Mouse (Mus musculus) hindbrain, embryonic 13.5 days (tissue): ENCODE results near the gene Rbak. TPM values are rescaled to one million over a fixed set of nuclear protein-coding genes. Genes with fewer than 3 reads are reported as not detected.
"Not testable (repeated sequence)": the region's sequence is repeated elsewhere in the genome, so short reads cannot be mapped to it uniquely, and the experiment has no call there.

ENCODE experiments used
- ATAC-seq: fragments of 200-750 bp; cut with Nextera tagmentation; 2 replicates; pipeline ENCODE4 v1.8.0; 2017; ENCODE audit warnings: moderate TSS enrichment; ENCODE audit not compliant: low FRiP score
- H3K27ac ChIP-seq: fragments of 300-500 bp; sonication (generic); 2 replicates; pipeline ENCODE4 v1.5.1; 2015; ENCODE audit warnings: inconsistent platforms, mild to moderate bottlenecking, moderate library complexity
- H3K27me3 ChIP-seq: fragments of 300-500 bp; sonication (generic); 2 replicates; pipeline ENCODE4 v1.6.1; 2015; ENCODE audit warnings: mild to moderate bottlenecking, inconsistent platforms
- H3K36me3 ChIP-seq: fragments of 300-500 bp; sonication (generic); 2 replicates; pipeline ENCODE4 v1.6.1; 2015; ENCODE audit warnings: mild to moderate bottlenecking, inconsistent platforms
- H3K4me1 ChIP-seq: fragments of 300-500 bp; sonication (generic); replicated peaks from 2 replicates; pipeline ENCODE4 v1.6.1; 2015; ENCODE audit warnings: inconsistent platforms
- H3K4me2 ChIP-seq: fragments of 300-500 bp; sonication (generic); 2 replicates; pipeline ENCODE4 v1.6.1; 2015; ENCODE audit warnings: inconsistent platforms, mild to moderate bottlenecking, moderate library complexity
- H3K4me3 ChIP-seq: fragments of 300-500 bp; sonication (generic); 2 replicates; pipeline ENCODE4 v1.5.1; 2015; ENCODE audit warnings: mild to moderate bottlenecking, inconsistent platforms
- H3K9ac ChIP-seq: fragments of 300-500 bp; sonication (generic); 2 replicates; pipeline ENCODE4 v1.6.1; 2015; ENCODE audit warnings: mild to moderate bottlenecking, inconsistent platforms
- H3K9me3 ChIP-seq: fragments of 300-500 bp; sonication (generic); 2 replicates; pipeline ENCODE4 v1.6.1; 2016; ENCODE audit warnings: inconsistent platforms
- WGBS: fragments of 180-500 bp; shearing (Covaris S2); methylation state at CpG from one replicate; pipeline ENCODE4 v1.1.7; 2015; 5-methylcytosine and 5-hydroxymethylcytosine counted together
- polyA plus RNA-seq: library from polyadenylated mRNA; unstranded; fragments of >200 nt; fragmentation: Nextera tagmentation; extraction: Ambion mirVana; gene quantifications from 2 replicates; pipeline ENCODE4 v1.2.1, GENCODE M21; 2015

Rbak gene
- polyA plus RNA-seq: 12.7 and 14.6 TPM in 2 replicates

GRCm38 (mm10) chr5:143180255-143181076 lies at the start of gene Rbak, which contains the start of gene Spdye4b:
TSS of gene Rbak (minus strand) at chr5:143180775.
TSS of gene Spdye4b (plus strand) at chr5:143181017.
- H3K4me2 ChIP-seq: peak within 1 kb of the TSS; percentile 86
- peaks cover 16% of the 10 kb centered on the region for H3K4me1 ChIP-seq
- peaks cover 5% of the 10 kb centered on the region; the same call in 1 of the 2 replicates for H3K9me3 ChIP-seq
- peak; percentile 98 for ATAC-seq
- H3K36me3 ChIP-seq: peaks cover 30% of the 10 kb centered on the region
- peak within 1 kb of the TSS; percentile 90 for H3K4me3 ChIP-seq
- peak within 1 kb of the TSS; percentile 93 for H3K27ac ChIP-seq
- H3K9ac ChIP-seq: peak within 1 kb of the TSS; percentile 97
- no peaks in the 10 kb centered on the region; the same call in 1 of the 2 replicates for H3K27me3 ChIP-seq
- WGBS: under 1% methylated on average over 58 of the region's 58 CpGs

DNA sequence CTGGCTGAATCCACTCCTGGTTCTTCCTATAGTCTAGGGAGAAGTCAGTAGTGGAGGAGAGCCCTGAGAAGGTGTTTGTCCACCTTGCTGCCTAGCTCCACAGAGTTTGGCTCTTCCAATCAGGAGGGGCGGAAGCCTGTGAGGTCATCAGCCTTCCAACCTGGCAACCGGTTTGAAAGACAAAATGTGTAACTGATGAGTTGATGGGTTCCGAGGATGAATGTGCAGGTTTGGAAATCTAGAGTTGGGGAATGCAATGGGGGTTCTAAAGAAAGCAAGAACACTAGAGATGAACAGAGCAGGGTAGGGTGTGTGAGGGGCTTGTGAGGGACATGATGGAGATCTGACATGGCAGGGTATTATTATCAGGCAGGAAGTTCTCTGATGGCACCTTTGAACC lies 46.2 kb upstream of the Rbak start, which contains the start of gene Spdye4a:
Gene Spdye4a, minus strand, starts transcription at position 101 of the 400 bp plus-strand sequence.
- ATAC-seq: no peak
- Histone ChIP-seq H3K4me1 (no peaks in the 10 kb centered on the region), H3K4me3 (no peak within 1 kb of the TSS), H3K4me2 (no peak within 1 kb of the TSS), H3K27me3 (no peaks in the 10 kb centered on the region), H3K36me3 (no peaks in the 10 kb centered on the region), H3K9ac (no peak within 1 kb of the TSS), H3K27ac (no peak within 1 kb of the TSS), H3K9me3 (peaks cover 11% of the 10 kb centered on the region)
- WGBS: 89% methylated on average over 3 of the region's 3 CpGs

- no peak for ATAC-seq
- no peaks in the 10 kb centered on the region for H3K4me1 ChIP-seq
- WGBS: 90% methylated on average over 1 of the region's 1 CpGs
- no peak overlapping the region for H3K4me3 ChIP-seq
- H3K27ac ChIP-seq: no peak overlapping the region
- no peaks in the 10 kb centered on the region for H3K36me3 ChIP-seq
- no peaks in the 10 kb centered on the region for H3K27me3 ChIP-seq
- no peak overlapping the region for H3K9ac ChIP-seq
- no peak overlapping the region for H3K4me2 ChIP-seq
- no peaks in the 10 kb centered on the region for H3K9me3 ChIP-seq
These were observed 41.7 kb upstream of the Rbak start for GRCm38 (mm10) chr5:143222287-143222686.

DNA sequence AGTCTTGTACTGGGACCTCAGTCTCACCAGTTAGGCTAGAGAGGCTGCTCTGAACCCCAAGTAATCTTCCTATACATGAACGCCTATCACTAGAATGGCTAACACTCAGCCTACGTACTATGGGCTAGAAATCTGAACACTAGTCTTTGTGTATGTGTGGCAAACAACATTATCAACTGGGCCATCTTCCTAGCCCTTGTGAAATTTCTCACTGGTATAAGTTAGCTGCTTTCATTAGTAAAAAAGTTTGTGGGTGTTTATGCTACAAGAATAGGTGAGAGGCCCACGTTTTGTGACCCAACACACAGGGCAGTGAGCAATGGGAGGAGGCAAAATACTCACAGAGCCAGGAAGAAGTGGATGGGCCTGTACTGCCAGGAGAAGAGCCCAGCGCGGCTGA lies 40.4 kb upstream of the Rbak start:
- H3K4me2 ChIP-seq: no peak overlapping the region
- WGBS: 88% methylated on average over 5 of the region's 5 CpGs
- ATAC-seq: no peak
- no peaks in the 10 kb centered on the region for H3K9me3 ChIP-seq
- no peak overlapping the region for H3K4me3 ChIP-seq
- H3K36me3 ChIP-seq: no peaks in the 10 kb centered on the region
- no peak overlapping the region for H3K27ac ChIP-seq
- no peaks in the 10 kb centered on the region for H3K27me3 ChIP-seq
- no peaks in the 10 kb centered on the region for H3K4me1 ChIP-seq
- no peak overlapping the region for H3K9ac ChIP-seq

- H3K9ac ChIP-seq: no peak overlapping the region
- H3K27me3 ChIP-seq: no peaks in the 10 kb centered on the region
- no peak overlapping the region for H3K4me2 ChIP-seq
- no peaks in the 10 kb centered on the region for H3K36me3 ChIP-seq
- WGBS: 91% methylated on average over 2 of the region's 2 CpGs
- peaks cover 1% of the 10 kb centered on the region for H3K9me3 ChIP-seq
- H3K4me3 ChIP-seq: no peak overlapping the region
- ATAC-seq: no peak
- H3K4me1 ChIP-seq: no peaks in the 10 kb centered on the region
- H3K27ac ChIP-seq: no peak overlapping the region
These were observed 33.3 kb upstream of the Rbak start for GRCm38 (mm10) chr5:143213832-143214231.

- WGBS: 71% methylated on average over 3 of the region's 3 CpGs
- Histone ChIP-seq H3K4me2 (no peak overlapping the region), H3K36me3 (no peaks in the 10 kb centered on the region), H3K4me3 (no peak overlapping the region), H3K27ac (no peak overlapping the region), H3K27me3 (no peaks in the 10 kb centered on the region), H3K9me3 (peaks cover 5% of the 10 kb centered on the region), H3K4me1 (no peaks in the 10 kb centered on the region), H3K9ac (no peak overlapping the region)
- no peak for ATAC-seq
These were observed 24.4 kb upstream of the Rbak start for GRCm38 (mm10) chr5:143205015-143205414.

GRCm38 (mm10) chr5:143196506-143196905 lies 15.9 kb upstream of the Rbak start:
- Histone ChIP-seq H3K4me3 (no peak overlapping the region), H3K4me2 (no peak overlapping the region), H3K9me3 (no peaks in the 10 kb centered on the region), H3K27me3 (no peaks in the 10 kb centered on the region; the same call in 1 of the 2 replicates), H3K27ac (no peak overlapping the region), H3K4me1 (no peaks in the 10 kb centered on the region), H3K36me3 (no peaks in the 10 kb centered on the region), H3K9ac (no peak overlapping the region)
- 83% methylated on average over 4 of the region's 4 CpGs for WGBS
- ATAC-seq: no peak

DNA sequence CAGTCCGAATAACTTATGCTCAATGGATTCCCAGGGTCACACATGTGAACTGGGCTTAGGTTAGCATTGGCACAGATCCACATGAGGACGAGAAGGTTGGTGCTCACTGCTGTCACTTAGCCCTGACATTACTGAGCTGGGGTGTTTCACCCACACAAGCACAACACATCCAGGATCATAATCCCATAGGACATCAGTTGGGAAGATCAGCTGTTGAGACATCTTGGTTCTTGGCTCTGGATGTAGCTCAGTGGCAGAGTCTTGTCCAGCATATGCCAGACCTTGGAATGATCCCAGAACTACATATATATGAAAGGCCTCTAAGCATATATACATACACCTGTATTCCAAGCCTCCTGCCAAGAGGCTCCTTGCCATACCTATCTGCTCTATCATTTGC lies 14.6 kb upstream of the Rbak start:
- no peak overlapping the region for H3K4me3 ChIP-seq
- no peak overlapping the region for H3K4me2 ChIP-seq
- H3K9ac ChIP-seq: no peak overlapping the region
- H3K4me1 ChIP-seq: no peaks in the 10 kb centered on the region
- no peaks in the 10 kb centered on the region for H3K36me3 ChIP-seq
- 79% methylated on average over 2 of the region's 2 CpGs for WGBS
- no peaks in the 10 kb centered on the region for H3K9me3 ChIP-seq
- H3K27me3 ChIP-seq: no peaks in the 10 kb centered on the region; the same call in 1 of the 2 replicates
- no peak overlapping the region for H3K27ac ChIP-seq
- ATAC-seq: no peak

DNA sequence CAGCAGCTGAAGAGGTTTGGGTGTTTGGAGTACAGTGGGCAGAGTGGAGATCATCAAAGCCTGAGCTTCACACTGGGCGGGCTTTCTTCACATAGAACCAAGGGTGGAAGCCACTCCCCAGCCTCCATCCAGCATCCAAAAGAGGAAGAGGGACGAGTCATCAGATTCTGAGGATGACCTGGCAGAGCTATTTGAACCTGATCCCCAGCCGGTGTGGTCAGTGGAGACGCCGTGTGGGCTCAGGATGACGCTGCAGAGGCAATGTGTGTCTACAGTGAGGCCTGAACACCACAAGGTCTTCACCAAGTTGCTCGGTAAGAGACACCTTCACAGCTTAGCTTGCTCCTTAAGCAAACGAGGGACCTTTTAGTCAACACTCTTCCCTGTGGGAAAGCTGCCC lies 14.2 kb upstream of the Rbak start:
- not testable (repeated sequence) for H3K27ac ChIP-seq, H3K9ac ChIP-seq, ATAC-seq, H3K4me3 ChIP-seq, H3K4me2 ChIP-seq, H3K9me3 ChIP-seq, H3K36me3 ChIP-seq, H3K4me1 ChIP-seq, H3K27me3 ChIP-seq
- 80% methylated on average over 8 of the region's 8 CpGs for WGBS

DNA sequence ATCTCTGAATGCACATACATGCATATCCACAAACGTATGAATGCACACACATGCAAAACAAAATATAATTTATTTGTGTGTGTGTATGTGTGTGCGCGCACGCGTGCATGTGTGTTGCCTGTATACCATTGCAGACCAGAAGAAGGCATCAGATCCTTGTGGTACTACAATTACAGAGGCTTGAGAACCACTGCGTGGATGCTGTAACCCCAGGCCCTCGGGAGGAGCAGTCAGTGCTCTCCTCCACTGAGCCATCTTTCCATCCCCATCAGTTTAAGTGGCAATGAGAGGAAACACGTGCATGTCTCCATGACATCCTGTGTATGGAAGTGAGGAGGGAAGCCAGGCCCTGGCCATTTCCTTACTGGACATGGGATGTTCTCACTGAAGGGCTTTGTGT lies 12.2 kb upstream of the Rbak start:
- WGBS: 90% methylated on average over 8 of the region's 8 CpGs

GRCm38 (mm10) chr5:143188014-143188413 lies 7.4 kb upstream of the Rbak start:
- H3K27me3 ChIP-seq, H3K4me1 ChIP-seq, H3K9me3 ChIP-seq, H3K4me3 ChIP-seq, H3K4me2 ChIP-seq, H3K27ac ChIP-seq, H3K36me3 ChIP-seq, ATAC-seq, H3K9ac ChIP-seq: not testable (repeated sequence)
- 95% methylated on average over 1 of the region's 1 CpGs for WGBS

More for the DNA sequence above, 12.2 kb upstream of the Rbak start:
- no peaks in the 10 kb centered on the region for H3K36me3 ChIP-seq
- no peak overlapping the region for H3K4me3 ChIP-seq
- H3K9me3 ChIP-seq: no peaks in the 10 kb centered on the region
- H3K4me2 ChIP-seq: no peak overlapping the region
- no peaks in the 10 kb centered on the region; the same call in 1 of the 2 replicates for H3K27me3 ChIP-seq
- no peak overlapping the region for H3K9ac ChIP-seq
- H3K4me1 ChIP-seq: no peaks in the 10 kb centered on the region
- no peak overlapping the region for H3K27ac ChIP-seq
- ATAC-seq: no peak

DNA sequence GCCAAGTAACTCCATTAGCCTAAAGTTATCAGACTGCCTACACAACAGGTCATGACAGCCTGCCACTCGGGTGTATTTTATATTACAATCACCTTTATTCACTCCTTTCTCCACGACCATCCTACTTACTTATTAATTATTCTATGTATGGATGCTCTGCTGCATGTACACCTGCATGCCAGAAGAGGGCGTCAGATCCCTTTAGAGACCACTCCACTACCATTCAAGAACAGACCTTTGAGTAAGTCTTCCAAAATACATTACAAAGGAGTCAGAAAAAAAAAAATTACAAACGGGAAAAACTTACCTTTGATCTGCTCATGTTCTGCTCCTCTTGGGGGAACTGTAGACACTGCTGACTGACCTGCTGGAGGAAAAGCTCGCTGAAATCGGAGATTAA lies 1.4 kb downstream of the Rbak start:
- 41% methylated on average over 6 of the region's 6 CpGs for WGBS
- H3K4me2 ChIP-seq: peak overlapping the region; percentile 86
- H3K4me3 ChIP-seq: peak overlapping the region; percentile 90; the same call in 1 of the 2 replicates
- H3K27me3 ChIP-seq: no peaks in the 10 kb centered on the region
- peaks cover 43% of the 10 kb centered on the region for H3K36me3 ChIP-seq
- H3K4me1 ChIP-seq: peaks cover 16% of the 10 kb centered on the region
- peak overlapping the region; percentile 97 for H3K9ac ChIP-seq
- H3K9me3 ChIP-seq: peaks cover 5% of the 10 kb centered on the region; the same call in 1 of the 2 replicates
- ATAC-seq: no peak
- no peak overlapping the region for H3K27ac ChIP-seq
